Mouse (Mus musculus) embryonic facial prominence, embryonic 10.5 days (tissue): Measurements from ENCODE around the gene Chchd10. TPM values are rescaled to one million over a fixed set of nuclear protein-coding genes. Genes with fewer than 3 reads are reported as not detected.
A peak's percentile ranks its signal among the peaks of the same experiment; 100 is the strongest.

ENCODE experiments used
- DNase-seq: peaks from one replicate; pipeline ENCODE4 v3.0.0-alpha.2; 2017; ENCODE audit warnings: low spot score
- H3K27ac ChIP-seq: fragments of 300-500 bp; sonication (generic); replicated peaks from 2 replicates; pipeline ENCODE4 v1.5.1; 2016; ENCODE audit warnings: mild to moderate bottlenecking
- H3K27me3 ChIP-seq: fragments of 300-500 bp; sonication (generic); replicated peaks from 2 replicates; pipeline ENCODE4 v1.6.1; 2016; ENCODE audit warnings: low read depth, mild to moderate bottlenecking; ENCODE audit not compliant: poor library complexity, severe bottlenecking
- H3K36me3 ChIP-seq: fragments of 300-500 bp; sonication (generic); replicated peaks from 2 replicates; pipeline ENCODE4 v1.6.1; 2016; ENCODE audit warnings: mild to moderate bottlenecking, moderate library complexity
- H3K4me1 ChIP-seq: fragments of 300-500 bp; sonication (generic); 2 replicates; pipeline ENCODE4 v1.6.1; 2016
- H3K4me3 ChIP-seq: fragments of 300-500 bp; sonication (generic); 2 replicates; pipeline ENCODE4 v1.5.1; 2016; ENCODE audit warnings: mild to moderate bottlenecking, moderate library complexity
- H3K9me3 ChIP-seq: fragments of 300-500 bp; sonication (generic); 2 replicates; pipeline ENCODE4 v1.6.1; 2016; ENCODE audit warnings: mild to moderate bottlenecking
- WGBS: fragments of 180-500 bp; shearing (Covaris S2); methylation state at CpG from one replicate; pipeline ENCODE4 v1.1.7; 2016; 5-methylcytosine and 5-hydroxymethylcytosine counted together
- polyA plus RNA-seq: library from polyadenylated mRNA; unstranded; fragments of >200 nt; fragmentation: Nextera tagmentation; extraction: Ambion mirVana; gene quantifications from 2 replicates; pipeline ENCODE4 v1.2.1, GENCODE M21; 2016

Chchd10 gene
- polyA plus RNA-seq, 1 experiment from 2014 or later = 9.6 TPM

DNA sequence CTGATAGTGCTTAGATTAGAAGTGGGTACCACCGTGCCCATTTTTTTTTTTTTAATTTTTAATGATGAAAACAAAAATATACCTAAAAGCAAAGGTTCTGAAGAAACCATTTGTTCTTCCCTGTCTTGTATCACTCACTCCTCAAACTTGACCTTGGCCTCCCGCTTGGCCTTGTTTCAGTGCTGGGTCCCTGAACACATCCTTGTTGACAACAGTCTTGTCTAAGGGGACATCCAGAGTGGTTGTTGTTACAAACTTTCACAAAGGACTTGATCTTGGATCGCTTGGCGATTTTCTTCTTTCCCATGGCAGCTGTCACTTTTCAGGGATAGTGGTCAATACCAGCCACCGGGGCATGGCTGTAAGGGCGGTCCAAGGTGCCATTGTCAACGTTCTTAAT lies 12.3 kb downstream of the Chchd10 start:
- no peaks in the 10 kb centered on the region for H3K9me3 ChIP-seq
- no peak overlapping the region for H3K27ac ChIP-seq
- DNase-seq = no peak
- WGBS = 94% methylated on average over 7 of the region's 7 CpGs
- H3K4me3 ChIP-seq = no peak overlapping the region
- H3K4me1 ChIP-seq = peaks cover 22% of the 10 kb centered on the region
- peaks cover 32% of the 10 kb centered on the region for H3K27me3 ChIP-seq
- H3K36me3 ChIP-seq = no peaks in the 10 kb centered on the region

DNA sequence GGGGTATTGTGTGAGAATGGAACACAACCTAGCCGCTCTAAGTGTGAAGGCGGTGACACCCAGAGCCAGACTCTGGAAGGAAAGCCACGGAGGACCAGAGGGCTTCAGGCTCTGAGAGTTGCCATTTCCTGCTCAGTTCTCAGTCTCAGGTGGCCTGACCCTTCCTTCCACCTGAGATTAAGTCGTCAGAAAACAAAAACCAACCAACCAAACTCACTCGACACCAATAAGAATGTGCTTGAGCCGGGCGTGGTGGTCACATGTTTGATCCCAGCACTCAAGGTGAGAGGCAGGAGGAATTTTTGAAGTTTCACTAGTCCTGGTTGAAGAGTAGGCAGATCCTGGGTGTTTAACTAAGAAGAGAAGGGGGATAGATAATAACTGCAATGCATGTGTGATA lies 13.0 kb downstream of the Chchd10 start:
- H3K27me3 ChIP-seq = peaks cover 33% of the 10 kb centered on the region
- no peak for DNase-seq
- 83% methylated on average over 7 of the region's 7 CpGs for WGBS
- no peaks in the 10 kb centered on the region for H3K36me3 ChIP-seq
- no peak overlapping the region for H3K27ac ChIP-seq
- no peak overlapping the region for H3K4me3 ChIP-seq
- H3K4me1 ChIP-seq = peaks cover 22% of the 10 kb centered on the region
- no peaks in the 10 kb centered on the region for H3K9me3 ChIP-seq

DNA sequence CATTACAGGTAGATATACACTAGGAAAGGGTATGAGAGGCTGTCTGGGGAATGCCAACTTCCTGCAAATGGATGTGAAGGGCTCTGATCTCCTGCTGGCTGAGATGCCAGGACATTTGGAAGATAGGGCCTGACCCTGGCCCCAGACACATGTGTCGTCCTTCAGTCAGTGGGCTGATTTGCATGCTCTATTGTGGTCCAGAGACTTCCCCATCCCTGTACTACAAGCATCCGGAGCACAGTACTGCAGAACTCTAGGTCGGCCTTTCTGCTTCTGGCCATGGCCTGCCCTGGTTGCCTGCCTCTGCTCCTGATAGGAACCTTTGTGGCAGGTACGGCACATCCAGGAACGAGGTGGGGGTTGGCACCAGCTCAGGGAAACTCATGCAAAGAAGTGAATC lies 15.1 kb downstream of the Chchd10 start:
- 76% methylated on average over 5 of the region's 5 CpGs for WGBS
- peaks cover 26% of the 10 kb centered on the region for H3K4me1 ChIP-seq
- DNase-seq = no peak

DNA sequence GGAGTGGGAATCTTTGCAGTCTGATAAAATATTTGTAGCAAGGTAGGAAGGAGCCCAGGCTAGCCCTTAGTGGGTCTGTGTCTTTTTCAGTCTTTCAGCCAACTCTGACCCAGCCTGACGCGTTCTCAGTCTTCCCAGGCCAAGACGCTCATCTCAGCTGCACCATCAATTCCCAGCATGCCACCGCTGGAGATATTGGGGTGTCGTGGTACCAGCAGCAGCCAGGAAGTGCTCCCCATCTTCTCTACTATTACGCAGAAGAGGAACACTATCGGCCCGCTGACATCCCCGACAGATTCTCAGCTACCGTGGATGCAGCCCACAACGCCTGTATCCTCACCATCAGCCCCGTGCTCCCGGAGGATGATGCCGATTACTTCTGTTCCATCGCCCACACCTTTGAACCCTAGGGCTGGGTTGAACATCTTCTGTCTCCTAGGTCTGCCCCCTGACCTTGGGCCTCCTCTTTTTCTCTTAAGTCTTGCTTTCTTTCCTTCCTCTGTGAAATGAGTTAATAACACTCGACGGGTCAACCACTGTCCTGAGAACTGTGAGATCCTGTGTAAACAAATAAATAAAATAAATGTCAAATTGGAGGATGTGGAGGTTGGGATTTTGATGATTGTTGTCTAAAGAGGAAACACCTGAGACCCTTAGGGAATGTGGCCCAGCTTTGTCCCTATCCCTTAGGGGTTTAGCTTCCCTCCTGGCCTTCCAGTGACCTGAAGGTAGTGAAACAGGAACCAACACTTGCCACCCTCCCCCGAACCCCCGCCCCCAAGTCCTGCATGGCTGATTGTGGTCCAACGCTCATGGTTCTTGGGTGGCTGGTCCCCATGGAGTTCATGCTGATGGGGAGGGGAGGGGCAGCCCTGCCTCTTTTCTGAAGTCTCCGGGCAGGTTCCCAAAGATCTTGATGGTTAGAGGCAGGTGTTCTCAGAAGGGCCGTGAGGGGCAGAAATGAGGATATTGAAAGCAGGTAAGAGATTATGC lies 16.4 kb downstream of the Chchd10 start:
- H3K4me3 ChIP-seq = no peak overlapping the region
- peaks cover 24% of the 10 kb centered on the region for H3K4me1 ChIP-seq
- no peaks in the 10 kb centered on the region for H3K9me3 ChIP-seq
- WGBS = 80% methylated on average over 22 of the region's 22 CpGs
- H3K36me3 ChIP-seq = no peaks in the 10 kb centered on the region
- DNase-seq = no peak
- no peak overlapping the region for H3K27ac ChIP-seq
- H3K27me3 ChIP-seq = peaks cover 26% of the 10 kb centered on the region

More for the DNA sequence above, 15.1 kb downstream of the Chchd10 start:
- no peak overlapping the region for H3K27ac ChIP-seq
- H3K27me3 ChIP-seq = peaks cover 27% of the 10 kb centered on the region
- H3K36me3 ChIP-seq = no peaks in the 10 kb centered on the region
- H3K4me3 ChIP-seq = no peak overlapping the region
- H3K9me3 ChIP-seq = no peaks in the 10 kb centered on the region

DNA sequence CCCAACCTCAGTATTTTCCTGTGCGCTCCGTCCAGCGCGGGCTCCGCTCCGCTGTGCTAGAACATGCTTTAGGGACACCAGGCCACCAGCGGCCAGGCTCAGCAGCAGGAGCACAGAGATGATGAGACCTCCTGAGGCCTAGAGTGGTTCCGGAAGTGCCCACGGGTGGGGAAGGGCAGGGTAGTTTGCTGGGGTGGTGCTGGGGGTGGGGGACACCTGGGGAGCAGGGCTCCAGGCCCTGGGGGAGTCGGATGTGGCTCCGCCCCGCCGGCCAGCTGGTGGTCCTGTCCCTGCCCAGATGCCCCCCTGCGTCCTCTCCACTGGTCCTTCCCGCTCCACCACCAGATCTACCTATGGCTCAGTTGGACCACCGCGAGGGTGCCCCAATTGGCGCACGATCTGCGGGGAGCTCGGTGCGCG lies 17.9 kb downstream of the Chchd10 start:
- H3K27me3 ChIP-seq = peaks cover 26% of the 10 kb centered on the region
- peak; percentile 64 for DNase-seq
- 1% methylated on average over 23 of the region's 23 CpGs for WGBS
- H3K4me3 ChIP-seq = peak overlapping the region; percentile 65
- peak overlapping the region; percentile 79 for H3K27ac ChIP-seq
- no peaks in the 10 kb centered on the region for H3K9me3 ChIP-seq
- H3K36me3 ChIP-seq = no peaks in the 10 kb centered on the region
- H3K4me1 ChIP-seq = peaks cover 27% of the 10 kb centered on the region

DNA sequence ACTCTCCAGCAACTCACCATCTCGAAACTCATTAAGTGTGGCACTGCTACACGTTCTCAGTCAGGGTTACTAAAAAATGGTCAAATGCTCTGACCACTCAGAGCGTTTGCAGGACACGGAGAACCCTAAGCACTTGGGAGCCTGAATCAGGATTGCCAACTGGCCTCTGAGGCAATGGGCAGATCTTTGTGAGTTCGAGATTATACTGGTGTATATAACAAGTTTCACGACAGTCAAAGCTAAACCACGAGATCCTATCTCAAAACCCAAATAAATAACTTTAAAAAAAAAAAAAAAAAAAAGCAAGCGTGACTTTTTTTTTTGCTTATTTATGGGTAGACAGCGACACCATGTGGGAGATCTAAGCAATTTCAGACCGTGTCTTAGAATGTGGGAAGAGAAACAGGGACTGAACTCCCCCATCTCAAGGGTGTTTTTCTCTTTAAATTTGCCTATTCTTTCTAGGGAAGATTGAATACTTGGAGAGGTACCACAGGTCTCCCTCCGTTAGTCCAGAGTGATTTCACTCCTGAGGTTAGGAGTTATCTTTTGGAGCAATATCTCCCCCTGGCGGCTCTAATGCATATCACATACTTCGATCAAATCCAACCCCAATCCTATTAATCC lies 18.6 kb downstream of the Chchd10 start:
- peak overlapping the region; percentile 65 for H3K4me3 ChIP-seq
- no peaks in the 10 kb centered on the region for H3K36me3 ChIP-seq
- peaks cover 27% of the 10 kb centered on the region for H3K4me1 ChIP-seq
- H3K27me3 ChIP-seq = peaks cover 26% of the 10 kb centered on the region
- DNase-seq = no peak
- no peaks in the 10 kb centered on the region for H3K9me3 ChIP-seq
- H3K27ac ChIP-seq = peak overlapping the region; percentile 79
- WGBS = 5% methylated on average over 13 of the region's 13 CpGs

DNA sequence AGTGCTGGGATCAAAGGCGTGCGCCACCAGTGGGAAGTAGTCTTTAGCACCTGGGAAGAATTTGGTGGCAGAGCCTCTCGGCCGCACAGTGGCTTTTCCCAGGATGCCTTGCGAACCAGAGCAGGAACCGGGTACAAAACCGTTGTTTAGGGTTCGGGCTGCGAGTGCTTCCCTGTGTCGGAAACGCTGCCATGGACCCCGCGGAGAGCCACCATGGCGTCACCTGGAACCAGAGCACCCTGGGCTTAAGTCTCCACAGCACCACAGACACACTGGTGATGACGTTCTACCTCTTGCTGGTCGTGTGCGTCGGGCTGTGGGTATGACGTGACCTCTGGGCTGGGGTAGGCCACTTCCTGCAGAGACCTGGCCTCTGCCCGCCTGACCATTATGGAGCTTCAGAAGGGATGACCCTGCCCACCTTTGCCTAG lies 21.5 kb downstream of the Chchd10 start, which contains the start of gene Gm5134:
Gene Gm5134 (plus strand): TSS at position 134 of the 431 bp plus-strand sequence.
- 27% methylated on average over 20 of the region's 20 CpGs for WGBS
- H3K4me3 ChIP-seq = peak within 1 kb of the TSS; percentile 45
- DNase-seq = no peak

DNA sequence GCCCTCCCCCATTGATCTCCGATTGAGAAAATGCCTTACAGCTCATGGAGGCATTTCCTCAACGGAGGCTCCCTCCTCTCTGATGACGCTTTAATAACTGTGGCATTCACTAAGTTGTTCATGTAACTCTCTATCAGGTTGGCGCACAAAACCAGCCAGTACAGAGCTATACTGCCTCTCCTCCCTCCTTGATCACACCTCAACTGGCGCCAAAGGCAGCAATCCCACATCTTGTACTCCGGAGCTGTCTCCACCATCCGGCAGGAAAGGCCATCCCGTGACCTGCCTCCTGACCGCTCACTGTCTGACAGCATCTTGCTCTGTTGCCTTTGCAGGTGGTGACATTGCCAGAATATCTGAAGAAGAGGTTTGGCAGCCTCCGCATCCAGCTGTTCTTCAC lies 40.9 kb downstream of the Chchd10 start:
- Histone ChIP-seq H3K4me3 (no peak overlapping the region), H3K27me3 (no peaks in the 10 kb centered on the region), H3K9me3 (peaks cover 8% of the 10 kb centered on the region; the same call in 1 of the 2 replicates), H3K27ac (no peak overlapping the region), H3K36me3 (no peaks in the 10 kb centered on the region), H3K4me1 (peaks cover 4% of the 10 kb centered on the region; the same call in 1 of the 2 replicates)
- DNase-seq = no peak
- 90% methylated on average over 10 of the region's 10 CpGs for WGBS

More for the DNA sequence above, 21.5 kb downstream of the Chchd10 start, which contains the start of gene Gm5134:
- H3K4me1 ChIP-seq = peaks cover 27% of the 10 kb centered on the region
- H3K9me3 ChIP-seq = no peaks in the 10 kb centered on the region
- no peaks in the 10 kb centered on the region for H3K36me3 ChIP-seq
- H3K27me3 ChIP-seq = peaks cover 17% of the 10 kb centered on the region
- no peak within 1 kb of the TSS; the same call in 1 of the 2 replicates for H3K27ac ChIP-seq

DNA sequence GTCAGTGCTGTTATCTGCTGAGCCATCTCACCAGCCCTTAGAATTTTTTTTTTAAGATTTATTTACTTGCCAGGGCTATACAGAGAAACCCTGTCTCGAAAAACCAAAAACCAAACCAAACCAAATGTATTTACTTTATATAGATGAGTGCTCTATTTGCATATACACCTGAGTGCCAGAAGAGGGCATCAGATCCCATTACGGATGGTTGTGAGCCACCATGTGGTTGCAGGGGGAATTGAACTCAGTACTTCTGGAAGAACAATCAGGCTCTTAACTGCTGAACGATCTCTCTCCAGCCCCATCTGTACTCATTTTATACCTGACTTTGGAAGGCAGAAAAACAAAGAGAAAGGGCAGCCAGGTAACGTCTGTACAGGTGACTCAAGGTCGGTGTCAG lies 42.3 kb downstream of the Chchd10 start:
- Histone ChIP-seq H3K27me3 (no peaks in the 10 kb centered on the region), H3K4me3 (no peak overlapping the region), H3K27ac (no peak overlapping the region), H3K4me1 (peaks cover 4% of the 10 kb centered on the region; the same call in 1 of the 2 replicates), H3K9me3 (peaks cover 8% of the 10 kb centered on the region; the same call in 1 of the 2 replicates), H3K36me3 (no peaks in the 10 kb centered on the region)
- no peak for DNase-seq
- 72% methylated on average over 5 of the region's 5 CpGs for WGBS

DNA sequence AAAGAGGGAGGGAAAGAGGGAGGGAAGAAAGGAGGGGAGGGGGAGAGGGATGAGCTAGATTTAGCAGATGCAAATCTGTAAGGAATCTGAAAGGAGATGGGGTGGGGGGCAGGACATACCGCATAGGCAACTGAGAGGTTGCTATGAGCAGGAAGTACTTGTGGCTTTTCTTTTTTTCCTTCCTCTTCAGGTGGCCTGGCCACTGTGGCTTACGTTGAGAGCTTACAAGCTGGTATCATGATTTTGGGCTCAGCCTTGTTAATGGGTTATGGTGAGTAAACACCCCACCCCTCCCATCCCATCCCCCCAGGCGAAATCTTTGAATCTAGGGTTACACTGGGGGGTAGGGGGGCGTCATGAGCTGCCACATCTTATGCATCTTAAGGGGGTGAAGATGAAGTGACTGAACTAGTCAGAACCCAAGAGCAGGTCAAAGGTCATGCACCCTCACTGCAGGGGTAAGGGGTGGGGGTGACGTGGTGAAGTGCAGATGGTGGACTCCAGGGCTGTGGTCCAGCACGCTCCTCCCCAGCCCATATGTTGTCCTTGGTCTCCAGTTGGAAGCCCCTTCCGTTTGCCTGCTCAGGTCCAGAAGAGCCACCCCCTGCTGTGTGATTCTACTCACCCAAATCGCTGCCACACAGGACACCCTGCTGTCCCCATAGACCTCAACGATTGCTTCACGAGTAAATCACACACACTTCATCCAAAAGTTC lies 45.3 kb downstream of the Chchd10 start:
- WGBS = 49% methylated on average over 10 of the region's 10 CpGs
- Histone ChIP-seq H3K4me3 (no peak overlapping the region), H3K27me3 (no peaks in the 10 kb centered on the region), H3K27ac (no peak overlapping the region), H3K9me3 (0 out of 2 replicates have a peak, but pooled peaks cover 3% of the 10 kb centered on the region), H3K4me1 (peaks cover 4% of the 10 kb centered on the region; the same call in 1 of the 2 replicates), H3K36me3 (no peaks in the 10 kb centered on the region)
- DNase-seq = no peak

DNA sequence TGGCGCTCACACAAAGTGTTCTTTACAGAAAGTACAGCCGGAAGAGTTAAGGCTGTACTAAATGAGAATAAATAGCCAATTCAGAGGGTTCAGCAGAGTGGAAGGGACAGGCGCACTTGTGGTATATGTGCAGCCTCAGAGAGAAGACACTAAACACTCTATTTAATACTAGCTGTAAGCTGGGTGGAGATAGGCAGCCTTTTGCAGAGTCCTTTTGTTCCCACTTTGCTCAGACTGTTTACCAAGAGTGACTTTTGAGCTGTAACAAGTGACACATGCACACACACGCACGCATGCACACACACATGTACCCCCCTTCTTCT lies 45.9 kb downstream of the Chchd10 start:
- Histone ChIP-seq H3K27me3 (no peaks in the 10 kb centered on the region), H3K4me3 (no peak overlapping the region), H3K36me3 (no peaks in the 10 kb centered on the region), H3K27ac (no peak overlapping the region), H3K9me3 (0 out of 2 replicates have a peak, but pooled peaks cover 3% of the 10 kb centered on the region), H3K4me1 (peaks cover 4% of the 10 kb centered on the region; the same call in 1 of the 2 replicates)
- DNase-seq = no peak
- 87% methylated on average over 5 of the region's 5 CpGs for WGBS

DNA sequence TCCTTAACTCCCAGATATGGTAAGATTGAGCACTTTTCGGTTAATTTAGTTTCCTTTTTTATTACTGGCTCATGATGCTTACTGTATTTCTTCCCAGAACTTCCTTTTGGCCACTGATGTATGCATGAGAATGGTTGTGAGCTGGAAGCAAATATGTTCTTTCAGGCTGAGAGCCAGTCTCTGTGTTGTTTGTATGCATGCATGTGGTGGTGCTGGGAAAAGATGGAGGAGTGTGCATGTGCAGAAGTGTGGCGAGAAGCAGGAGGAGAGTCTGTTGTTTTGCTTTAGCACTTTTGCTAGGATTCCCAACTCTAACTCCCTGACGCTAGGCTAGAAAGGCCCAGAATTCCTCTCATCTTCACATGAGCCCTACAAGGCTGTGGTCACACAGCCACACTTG lies 46.5 kb downstream of the Chchd10 start:
- Histone ChIP-seq H3K36me3 (no peaks in the 10 kb centered on the region), H3K27me3 (no peaks in the 10 kb centered on the region), H3K27ac (no peak overlapping the region), H3K4me3 (no peak overlapping the region), H3K9me3 (0 out of 2 replicates have a peak, but pooled peaks cover 3% of the 10 kb centered on the region), H3K4me1 (peaks cover 4% of the 10 kb centered on the region; the same call in 1 of the 2 replicates)
- 88% methylated on average over 3 of the region's 3 CpGs for WGBS
- no peak for DNase-seq
